Mouse (Mus musculus): ENCODE measurements around the gene Gm10999. TPM values are rescaled to one million over a fixed set of nuclear protein-coding genes. Genes with fewer than 3 reads are reported as not detected.

Gm10999 gene
- not detected for polyA plus RNA-seq (2014; fragmentation: Illumina TruSeq; extraction: RNeasy Lipid Tissue Mini Kit (QIAGEN cat#74804))

GRCm38 (mm10) chr8:129131561-129131960 lies at the start of gene Gm10999:
Gene Gm10999, minus strand, starts transcription at chr8:129131661.

Other genes starting within 250 kb of the Gm10999 start
- not detected for gene Ccdc7a, start 66.1 kb downstream of the Gm10999 start, polyA plus RNA-seq (2014; fragmentation: Illumina TruSeq; extraction: RNeasy Lipid Tissue Mini Kit (QIAGEN cat#74804))
- not detected for gene Ccdc7b, start 64.5 kb downstream of the Gm10999 start, polyA plus RNA-seq (2014; fragmentation: Illumina TruSeq; extraction: RNeasy Lipid Tissue Mini Kit (QIAGEN cat#74804))
- 91.2 TPM for gene 2610044O15Rik8, start 102.7 kb upstream of the Gm10999 start, polyA plus RNA-seq (2014; fragmentation: Illumina TruSeq; extraction: RNeasy Lipid Tissue Mini Kit (QIAGEN cat#74804))